In the genomic region with DNA sequence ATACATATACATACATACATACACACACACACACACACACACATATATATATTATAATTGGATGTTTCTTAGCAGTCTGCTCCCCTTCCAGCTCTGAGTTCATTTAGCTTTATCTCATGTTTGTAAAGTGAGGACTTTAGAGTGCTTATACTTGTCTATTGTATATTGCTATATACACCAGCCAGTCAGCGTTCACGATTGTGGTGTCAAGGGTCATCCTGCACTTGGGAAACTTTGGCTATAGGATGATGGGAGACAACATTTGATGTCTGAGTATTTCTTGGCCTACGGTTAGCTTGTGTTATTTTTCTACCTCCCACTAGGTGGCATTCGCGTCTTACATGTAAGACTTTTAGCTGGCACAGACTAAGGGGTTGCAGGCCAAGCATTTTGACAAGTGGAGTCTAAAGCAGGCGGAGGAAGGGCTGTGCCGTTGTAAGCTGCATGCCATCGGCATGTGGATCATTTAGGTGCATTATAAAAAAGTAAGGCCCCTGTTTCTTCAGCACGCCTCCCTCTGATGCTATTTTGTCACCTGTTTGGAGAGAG, we compare ENCODE assay signal across 8 mouse cellular contexts. TPM values are rescaled to one million over a fixed set of nuclear protein-coding genes. Genes with fewer than 3 reads are reported as not detected.
A peak's percentile ranks its signal among the peaks of the same experiment; 100 is the strongest.
DNase-seq lines count a peak whose midpoint lies in the region; ATAC-seq lines count a peak whose summit lies in the region.

No protein-coding gene starts in this region.

- intact Hi-C loops in left cerebral cortex, postnatal 4 days (cut with DNase I), result loop anchor here (5.0 to 10.0 kb wide), 2 partner anchors 191 to 233 kb away; no protein-coding TSS in a partner anchor

- peak; percentile 74 for ATAC-seq in granulocyte monocyte progenitor cell, adult 5-6 weeks (replicated peaks; ENCODE audit: poor library complexity, severe bottlenecking)
- peak; percentile 75 for ATAC-seq in intestine, embryonic 16.5 days
- peak; percentile 82 for ATAC-seq in midbrain, embryonic 11.5 days (ENCODE audit: low FRiP score)

- H3K36me3 ChIP-seq in intestine, embryonic 16.5 days (ENCODE audit: control insufficient read depth, insufficient read depth, low read length), result no peaks in the 10 kb centered on the region
- no peaks in the 10 kb centered on the region for H3K36me3 ChIP-seq in midbrain, embryonic 11.5 days (ENCODE audit: control insufficient read depth, insufficient read depth, low read length)

- H3K27ac ChIP-seq in intestine, embryonic 16.5 days (ENCODE audit: low read length), result no peak overlapping the region
- no peak overlapping the region for H3K27ac ChIP-seq in midbrain, embryonic 11.5 days (ENCODE audit: low read depth, low read length)

- no peak overlapping the region for H3K9ac ChIP-seq in intestine, embryonic 16.5 days (ENCODE audit: low read depth, low read length)
- H3K9ac ChIP-seq in midbrain, embryonic 11.5 days (ENCODE audit: low read length), result no peak overlapping the region

- no peaks in the 10 kb centered on the region for H3K27me3 ChIP-seq in intestine, embryonic 16.5 days (replicated peaks; ENCODE audit: control insufficient read depth, insufficient read depth, low read length)
- no peaks in the 10 kb centered on the region for H3K27me3 ChIP-seq in midbrain, embryonic 11.5 days (ENCODE audit: control insufficient read depth, insufficient read depth, low read length)

- H3K4me1 ChIP-seq in intestine, embryonic 16.5 days (ENCODE audit: control insufficient read depth, insufficient read depth, low read length), result peaks cover 4% of the 10 kb centered on the region; the same call in 1 of the 2 replicates
- H3K4me1 ChIP-seq in midbrain, embryonic 11.5 days (ENCODE audit: control insufficient read depth, insufficient read depth, low read length), result no peaks in the 10 kb centered on the region

- WGBS in intestine, embryonic 16.5 days, result 11% methylated on average over 9 of the region's 9 CpGs
- 15% methylated on average over 9 of the region's 9 CpGs for WGBS in midbrain, embryonic 11.5 days

- DNase-seq in 416B (ENCODE audit: low read depth) (peak; percentile 83), adipocyte (ENCODE audit: low spot score) (peak; percentile 83)
- peak; percentile 90 for DNase-seq in embryo, embryonic 10.5 days (ENCODE audit: low spot score)
- DNase-seq in left cerebral cortex, postnatal 4 days, result peak; percentile 52
- peak; percentile 90 for DNase-seq in midbrain, embryonic 11.5 days (ENCODE audit: low spot score, missing footprints)
- peak; percentile 28 to 64 for DNase-seq in spleen, postnatal 10 days (ENCODE audit: low spot score in 2 of 2)

- no peak overlapping the region for H3K4me2 ChIP-seq in intestine, embryonic 16.5 days (ENCODE audit: low read depth, low read length)
- H3K4me2 ChIP-seq in midbrain, embryonic 11.5 days, result no peak overlapping the region

- no peaks in the 10 kb centered on the region for H3K9me3 ChIP-seq in intestine, embryonic 16.5 days (ENCODE audit: control insufficient read depth, low read length)
- H3K9me3 ChIP-seq in midbrain, embryonic 11.5 days (ENCODE audit: control insufficient read depth, low read length), result no peaks in the 10 kb centered on the region; the same call in 1 of the 2 replicates

- no peak overlapping the region for H3K4me3 ChIP-seq in intestine, embryonic 16.5 days (ENCODE audit: low read length)
- no peak overlapping the region for H3K4me3 ChIP-seq in midbrain, embryonic 11.5 days (ENCODE audit: low read depth, low read length)

RNA-seq across cellular contexts. Expression of a gene that starts 13.4 kb away (rescaled TPM):
- 23.7 and 26.2 TPM in 2 replicates for total RNA-seq in granulocyte monocyte progenitor cell, adult 5-6 weeks (2014; fragmentation: Nextera tagmentation)
- 10.2 and 15.9 TPM in 2 replicates for total RNA-seq in granulocyte monocyte progenitor cell, adult 5-6 weeks (2017)
- polyA plus RNA-seq in intestine, embryonic 16.5 days (2015; fragmentation: Nextera tagmentation; extraction: Ambion mirVana), result 12.5 and 12.8 TPM in 2 replicates
- 10 to 100 TPM; 17.5 to 20.9 TPM for total RNA-seq in left cerebral cortex, postnatal 4 days (2021)
- polyA plus RNA-seq in midbrain, embryonic 11.5 days (2014; fragmentation: Nextera tagmentation; extraction: Ambion mirVana), result 19.8 and 20.2 TPM in 2 replicates

RNA-seq across cellular contexts. Expression of a gene that starts 21.7 kb away (rescaled TPM):
- not detected in 2 replicates for total RNA-seq in granulocyte monocyte progenitor cell, adult 5-6 weeks (2014; fragmentation: Nextera tagmentation)
- total RNA-seq in granulocyte monocyte progenitor cell, adult 5-6 weeks (2017), result not detected in 2 replicates
- polyA plus RNA-seq in intestine, embryonic 16.5 days (2015; fragmentation: Nextera tagmentation; extraction: Ambion mirVana), result 0.18 and 0.24 TPM in 2 replicates
- total RNA-seq in left cerebral cortex, postnatal 4 days (2021), result 1 to 10 TPM in 1 of 2 experiments, under 1 TPM in 1; 0.92 to 1.0 TPM
- polyA plus RNA-seq in midbrain, embryonic 11.5 days (2014; fragmentation: Nextera tagmentation; extraction: Ambion mirVana), result 0.79 and 1.1 TPM in 2 replicates
